Mouse (Mus musculus): ENCODE data around the gene Lrrc3c. TPM values are rescaled to one million over a fixed set of nuclear protein-coding genes. Genes with fewer than 3 reads are reported as not detected.

Lrrc3c gene
- polyA plus RNA-seq, 1 experiment from 2014 or later = not detected

GRCm38 (mm10) chr11:98580301-98581121, 17.6 kb upstream of the Lrrc3c start:
- DNase-seq (ENCODE audit: extremely low spot score, low spot score) = no peak
- WGBS = 70% methylated on average over 16 of the region's 16 CpGs
- Histone ChIP-seq H3K4me1 (peaks cover 16% of the 10 kb centered on the region), H3K36me3 (replicated peaks) (peaks cover 43% of the 10 kb centered on the region), H3K9me3 (no peaks in the 10 kb centered on the region), H3K4me3 (no peak overlapping the region), H3K27ac (peak overlapping the region; percentile 56; the same call in 1 of the 2 replicates), H3K27me3 (ENCODE audit: poor library complexity, severe bottlenecking) (no peaks in the 10 kb centered on the region)

GRCm38 (mm10) chr11:98581286-98582029, 16.6 kb upstream of the Lrrc3c start:
- no peak for DNase-seq (ENCODE audit: extremely low spot score, low spot score)
- Histone ChIP-seq H3K36me3 (replicated peaks) (peaks cover 43% of the 10 kb centered on the region), H3K4me1 (peaks cover 25% of the 10 kb centered on the region), H3K9me3 (no peaks in the 10 kb centered on the region), H3K27me3 (ENCODE audit: poor library complexity, severe bottlenecking) (no peaks in the 10 kb centered on the region), H3K4me3 (no peak overlapping the region), H3K27ac (peak overlapping the region; percentile 56)
- WGBS = 68% methylated on average over 17 of the region's 17 CpGs

GRCm38 (mm10) chr11:98582030-98582388, 16.1 kb upstream of the Lrrc3c start:
- no peaks in the 10 kb centered on the region for H3K27me3 ChIP-seq (ENCODE audit: poor library complexity, severe bottlenecking)
- H3K4me3 ChIP-seq = no peak overlapping the region; the same call in 1 of the 2 replicates
- peaks cover 43% of the 10 kb centered on the region for H3K36me3 ChIP-seq (replicated peaks)
- H3K9me3 ChIP-seq = no peaks in the 10 kb centered on the region
- H3K27ac ChIP-seq = peak overlapping the region; percentile 33; the same call in 1 of the 2 replicates
- no peak for DNase-seq (ENCODE audit: extremely low spot score, low spot score)
- peaks cover 31% of the 10 kb centered on the region for H3K4me1 ChIP-seq
- 79% methylated on average over 8 of the region's 8 CpGs for WGBS

- Histone ChIP-seq H3K4me3 (no peak overlapping the region; the same call in 1 of the 2 replicates), H3K4me1 (peaks cover 36% of the 10 kb centered on the region), H3K36me3 (replicated peaks) (peaks cover 43% of the 10 kb centered on the region), H3K9me3 (no peaks in the 10 kb centered on the region), H3K27ac (peak overlapping the region; percentile 52), H3K27me3 (ENCODE audit: poor library complexity, severe bottlenecking) (no peaks in the 10 kb centered on the region)
- no peak for DNase-seq (ENCODE audit: extremely low spot score, low spot score)
- WGBS = 88% methylated on average over 12 of the region's 12 CpGs
Measured at GRCm38 (mm10) chr11:98582551-98583264, 15.4 kb upstream of the Lrrc3c start.

GRCm38 (mm10) chr11:98583265-98583552, 14.9 kb upstream of the Lrrc3c start:
- H3K4me3 ChIP-seq = no peak overlapping the region
- H3K27me3 ChIP-seq (ENCODE audit: poor library complexity, severe bottlenecking) = no peaks in the 10 kb centered on the region
- peaks cover 43% of the 10 kb centered on the region for H3K36me3 ChIP-seq (replicated peaks)
- peaks cover 41% of the 10 kb centered on the region for H3K4me1 ChIP-seq
- WGBS = 85% methylated on average over 3 of the region's 3 CpGs
- DNase-seq (ENCODE audit: extremely low spot score, low spot score) = no peak
- peak overlapping the region; percentile 52; the same call in 1 of the 2 replicates for H3K27ac ChIP-seq
- no peaks in the 10 kb centered on the region for H3K9me3 ChIP-seq

- Histone ChIP-seq H3K4me3 (no peak overlapping the region), H3K36me3 (replicated peaks) (peaks cover 43% of the 10 kb centered on the region), H3K4me1 (peaks cover 45% of the 10 kb centered on the region), H3K27me3 (ENCODE audit: poor library complexity, severe bottlenecking) (no peaks in the 10 kb centered on the region), H3K9me3 (no peaks in the 10 kb centered on the region), H3K27ac (0 out of 2 replicates have a peak overlapping the region, but pooled peaks have one; percentile 52)
- WGBS = 47% methylated on average over 3 of the region's 3 CpGs
- no peak for DNase-seq (ENCODE audit: extremely low spot score, low spot score)
Measured at GRCm38 (mm10) chr11:98583571-98583970, 14.5 kb upstream of the Lrrc3c start.

- Histone ChIP-seq H3K9me3 (no peaks in the 10 kb centered on the region), H3K36me3 (replicated peaks) (peaks cover 43% of the 10 kb centered on the region), H3K27ac (no peak overlapping the region), H3K4me1 (peaks cover 50% of the 10 kb centered on the region), H3K4me3 (no peak overlapping the region), H3K27me3 (ENCODE audit: poor library complexity, severe bottlenecking) (peaks cover 3% of the 10 kb centered on the region; the same call in 1 of the 2 replicates)
- 72% methylated on average over 1 of the region's 1 CpGs for WGBS
- DNase-seq (ENCODE audit: extremely low spot score, low spot score) = no peak
Measured at GRCm38 (mm10) chr11:98584146-98584545, 13.9 kb upstream of the Lrrc3c start.

GRCm38 (mm10) chr11:98584629-98585177, 13.4 kb upstream of the Lrrc3c start:
- Histone ChIP-seq H3K4me3 (peak overlapping the region; percentile 92; the same call in 1 of the 2 replicates), H3K9me3 (no peaks in the 10 kb centered on the region), H3K4me1 (peaks cover 53% of the 10 kb centered on the region), H3K27ac (no peak overlapping the region), H3K27me3 (ENCODE audit: poor library complexity, severe bottlenecking) (peaks cover 5% of the 10 kb centered on the region; the same call in 1 of the 2 replicates), H3K36me3 (replicated peaks) (peaks cover 43% of the 10 kb centered on the region)
- DNase-seq (ENCODE audit: extremely low spot score, low spot score) = no peak
- 93% methylated on average over 6 of the region's 6 CpGs for WGBS

GRCm38 (mm10) chr11:98586087-98586891, 11.8 kb upstream of the Lrrc3c start:
- 2% methylated on average over 22 of the region's 22 CpGs for WGBS
- Histone ChIP-seq H3K9me3 (no peaks in the 10 kb centered on the region), H3K27ac (peak overlapping the region; percentile 91), H3K4me3 (peak overlapping the region; percentile 92), H3K4me1 (peaks cover 53% of the 10 kb centered on the region), H3K27me3 (ENCODE audit: poor library complexity, severe bottlenecking) (peaks cover 8% of the 10 kb centered on the region; the same call in 1 of the 2 replicates), H3K36me3 (replicated peaks) (peaks cover 29% of the 10 kb centered on the region)
- DNase-seq (ENCODE audit: extremely low spot score, low spot score) = peak; percentile 35

- peak within 1 kb of the TSS; percentile 92 for H3K4me3 ChIP-seq
- WGBS = under 1% methylated on average over 49 of the region's 49 CpGs
- H3K9me3 ChIP-seq = no peaks in the 10 kb centered on the region
- H3K4me1 ChIP-seq = peaks cover 53% of the 10 kb centered on the region
- H3K36me3 ChIP-seq (replicated peaks) = peaks cover 22% of the 10 kb centered on the region
- peak; percentile 99 for DNase-seq (ENCODE audit: extremely low spot score, low spot score)
- H3K27ac ChIP-seq = peak within 1 kb of the TSS; percentile 91
- H3K27me3 ChIP-seq (ENCODE audit: poor library complexity, severe bottlenecking) = peaks cover 15% of the 10 kb centered on the region; the same call in 1 of the 2 replicates
Measured at GRCm38 (mm10) chr11:98586892-98587563, 11.1 kb upstream of the Lrrc3c start, which contains the start of gene Ormdl3. Gene Ormdl3, minus strand, starts transcription at chr11:98587368.

Measured in forebrain, embryonic 10.5 days (tissue).